Mouse (Mus musculus) CH12.LX (cell line): ENCODE measurements around the gene R3hdm2.

Experiments used
- CTCF ChIP-seq, 2 experiments: IDR thresholded peaks in 1 of 2; conservative IDR thresholded peaks in 1 of 2; 2 replicates each; pipeline ENCODE4 v1.5.1; 2011 to 2012; ENCODE audit warnings: low read depth in 2 of 2, low read length in 2 of 2, improper control_type of control experiment in 1 of 2, inconsistent platforms in 1 of 2, mild to moderate bottlenecking in 1 of 2, moderate library complexity in 1 of 2
- POLR2A ChIP-seq: IDR thresholded peaks from 2 replicates; pipeline ENCODE4 v1.6.1; 2011; ENCODE audit warnings: low read depth, mild to moderate bottlenecking, improper control_type of control experiment, low read length

DNA sequence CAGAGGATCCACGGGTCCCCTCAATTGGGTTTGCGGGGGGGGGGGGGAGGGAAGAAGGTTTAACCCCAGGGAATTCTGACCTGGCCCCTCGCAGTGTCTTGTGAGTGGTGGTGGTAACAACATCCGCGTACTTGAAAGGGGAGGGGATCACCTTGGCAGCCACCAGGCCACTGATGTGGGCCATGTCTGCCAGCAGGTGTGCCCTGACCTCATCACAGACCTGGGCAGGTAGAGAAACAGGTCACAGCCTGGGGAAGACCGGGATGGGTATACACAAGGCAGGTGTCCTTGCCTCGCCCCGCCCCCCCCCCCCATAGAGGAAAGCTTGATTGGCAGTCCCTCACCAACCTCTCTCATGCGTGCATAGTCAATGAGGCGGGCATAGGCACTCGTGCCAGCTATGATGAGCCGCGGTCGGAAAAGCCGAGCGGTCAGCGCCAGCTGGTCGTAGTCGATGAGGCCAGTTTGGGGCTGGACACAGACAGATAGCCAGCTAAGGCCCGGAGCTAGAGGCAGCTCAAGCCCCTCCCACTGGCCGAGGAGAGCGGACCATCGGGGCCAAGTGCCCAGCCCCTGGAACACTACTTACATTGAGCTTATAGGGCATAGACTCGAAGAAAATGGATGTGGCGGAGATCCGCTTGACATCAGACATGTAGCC is 139.0 kb downstream of the R3hdm2 start:
- TF ChIP-seq POLR2A (no peak), CTCF (conservative IDR thresholded peaks at IDR 0.05 in 1 of 2, IDR thresholded peaks at IDR 0.05 in 1 of 2; ENCODE audit: low read depth in 2 of 2, low read length in 2 of 2) (no peak)
